Mouse (Mus musculus) E14TG2a.4 (cell line): ENCODE measurements around the gene Mcm2.

Experiments
- CTCF ChIP-seq: conservative IDR thresholded peaks from 2 replicates; pipeline ENCODE4 v1.5.1; 2014; ENCODE audit warnings: low read length
- POU5F1 ChIP-seq: IDR thresholded peaks from 2 replicates; pipeline ENCODE4 v1.6.1; 2014; ENCODE audit warnings: low read length, borderline replicate concordance

GRCm38 (mm10) chr6:88929451-88929850 lies 30.9 kb upstream of the Mcm2 start:
- no peak for TF ChIP-seq CTCF
- TF ChIP-seq POU5F1, result no peak
